Mouse (Mus musculus) heart, postnatal 0 days (tissue): ENCODE results near the gene Lonrf2. TPM values are rescaled to one million over a fixed set of nuclear protein-coding genes. Genes with fewer than 3 reads are reported as not detected.

Experiments
- ATAC-seq: fragments of 200-750 bp; cut with Nextera tagmentation; 2 replicates; pipeline ENCODE4 v1.8.0; 2017; ENCODE audit warnings: low read depth, moderate number of reproducible peaks, moderate library complexity; ENCODE audit not compliant: insufficient read depth
- DNase-seq: peaks from one replicate; pipeline ENCODE4 v3.0.0-alpha.2; 2016; ENCODE audit warnings: low spot score
- H3K27ac ChIP-seq: fragments of 300-500 bp; sonication (generic); 2 replicates; pipeline ENCODE4 v1.5.1; 2014; ENCODE audit warnings: low read depth, mild to moderate bottlenecking
- H3K27me3 ChIP-seq: fragments of 300-500 bp; sonication (generic); 2 replicates; pipeline ENCODE4 v1.6.1; 2014; ENCODE audit warnings: low read length, mixed read lengths; ENCODE audit not compliant: control insufficient read depth, insufficient read depth
- H3K36me3 ChIP-seq: fragments of 300-500 bp; sonication (generic); replicated peaks from 2 replicates; pipeline ENCODE4 v1.6.1; 2014; ENCODE audit warnings: low read length, mixed read lengths; ENCODE audit not compliant: control insufficient read depth, insufficient read depth
- H3K4me1 ChIP-seq: fragments of 300-500 bp; sonication (generic); 2 replicates; pipeline ENCODE4 v1.6.1; 2014; ENCODE audit warnings: antibody characterized with exemption; ENCODE audit not compliant: control insufficient read depth, insufficient read depth
- H3K4me2 ChIP-seq: fragments of 300-500 bp; sonication (generic); 2 replicates; pipeline ENCODE4 v1.6.1; 2014; ENCODE audit warnings: low read depth, mild to moderate bottlenecking, low read length, moderate library complexity
- H3K4me3 ChIP-seq: fragments of 300-500 bp; sonication (generic); 2 replicates; pipeline ENCODE4 v1.5.1; 2014; ENCODE audit warnings: low read depth, low read length
- H3K9ac ChIP-seq: fragments of 300-500 bp; sonication (generic); replicated peaks from 2 replicates; pipeline ENCODE4 v1.6.1; 2014; ENCODE audit warnings: low read depth, low read length, mixed read lengths
- H3K9me3 ChIP-seq: fragments of 300-500 bp; sonication (generic); replicated peaks from 2 replicates; pipeline ENCODE4 v1.6.1; 2016; ENCODE audit warnings: low read length; ENCODE audit not compliant: control insufficient read depth
- CTCF ChIP-seq: IDR thresholded peaks from 2 replicates; pipeline ENCODE4 v1.5.1; 2016; ENCODE audit warnings: antibody characterized with exemption, control low read depth, low read depth
- EP300 ChIP-seq: IDR thresholded peaks from 2 replicates; pipeline ENCODE4 v1.6.1; 2016; ENCODE audit warnings: antibody characterized with exemption, low read depth
- WGBS: fragments of 180-500 bp; shearing (Covaris S2); extraction: QIAGEN DNeasy Blood & Tissue Kit; methylation state at CpG from one replicate; pipeline ENCODE4 v1.1.7; 2014; 5-methylcytosine and 5-hydroxymethylcytosine counted together
- polyA plus RNA-seq: library from polyadenylated mRNA; unstranded; fragments of >200 nt; fragmentation: Nextera tagmentation; extraction: Ambion mirVana; gene quantifications from 2 replicates; pipeline ENCODE4 v1.2.1, GENCODE M21; 2015
- total RNA-seq: library from RNA; depleted of rRNA; stranded (reverse); fragments of >200 nt; gene quantifications from 2 replicates; pipeline ENCODE4 v1.2.3, GENCODE M21; 2014; ENCODE audit warnings: low replicate concordance; rRNA removed

Gene Lonrf2
- total RNA-seq (0.42 and 1.7 TPM in 2 replicates), polyA plus RNA-seq (0.33 and 0.41 TPM in 2 replicates)

DNA sequence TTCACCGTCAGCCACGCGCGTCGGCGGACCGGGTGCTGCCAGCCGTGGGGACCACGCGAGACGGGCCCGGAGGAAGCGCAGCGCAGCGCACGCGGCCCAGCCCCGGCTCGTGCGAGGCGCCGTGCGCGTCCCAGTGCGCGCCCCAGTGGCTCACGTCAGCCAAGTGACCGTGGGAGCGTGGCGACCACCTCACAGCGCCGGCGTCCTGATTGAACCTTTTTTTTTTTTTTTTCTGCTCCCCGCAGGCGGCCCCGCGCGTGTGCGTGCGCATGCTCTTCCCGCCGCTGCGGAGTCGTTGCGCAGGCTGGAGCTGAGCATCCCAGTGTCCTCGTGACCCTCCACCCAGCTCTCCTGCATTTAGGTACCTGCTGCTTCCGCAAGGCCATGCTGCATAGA lies at the start of gene Lonrf2:
TSS of gene Lonrf2 (minus strand) at position 235 of the 396 bp plus-strand sequence.
- no peaks in the 10 kb centered on the region for H3K4me1 ChIP-seq
- no peak for DNase-seq
- WGBS = 2% methylated on average over 34 of the region's 47 CpGs
- peak within 1 kb of the TSS; percentile 95 for H3K4me2 ChIP-seq
- no peak within 1 kb of the TSS for H3K27ac ChIP-seq
- no peaks in the 10 kb centered on the region for H3K9me3 ChIP-seq
- ATAC-seq = peak; percentile 24; the same call in 1 of the 2 replicates
- no peak for TF ChIP-seq CTCF
- no peak for TF ChIP-seq EP300
- H3K4me3 ChIP-seq = peak within 1 kb of the TSS; percentile 57
- H3K27me3 ChIP-seq = peaks cover 26% of the 10 kb centered on the region
- H3K9ac ChIP-seq = peak within 1 kb of the TSS; percentile 46
- no peaks in the 10 kb centered on the region for H3K36me3 ChIP-seq

DNA sequence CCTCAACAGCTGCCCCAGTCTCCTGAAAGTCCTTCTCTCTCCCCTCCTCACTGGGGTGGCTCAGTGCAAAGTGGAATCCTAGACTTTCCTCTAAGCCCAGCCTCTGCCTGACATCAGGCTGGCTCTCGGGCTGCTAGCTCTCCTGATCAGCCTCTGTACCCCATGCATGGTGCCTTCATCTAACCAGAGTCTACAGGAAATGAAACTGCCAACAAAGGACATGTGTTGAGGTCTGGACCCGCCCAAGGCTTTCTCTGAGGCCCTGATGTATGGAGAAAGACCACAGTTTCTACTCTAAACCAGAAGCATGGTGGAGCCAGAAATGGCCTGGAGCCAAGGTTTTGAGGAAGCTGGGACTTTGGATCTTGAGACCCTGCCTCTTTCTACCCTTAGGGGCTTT lies 49.4 kb upstream of the Lonrf2 start:
- H3K9ac ChIP-seq = no peak overlapping the region
- H3K4me1 ChIP-seq = 0 out of 2 replicates have a peak, but pooled peaks cover 4% of the 10 kb centered on the region
- H3K9me3 ChIP-seq = no peaks in the 10 kb centered on the region
- DNase-seq = no peak
- 65% methylated on average over 2 of the region's 2 CpGs for WGBS
- H3K27ac ChIP-seq = no peak overlapping the region; the same call in 1 of the 2 replicates
- H3K4me2 ChIP-seq = no peak overlapping the region
- H3K36me3 ChIP-seq = no peaks in the 10 kb centered on the region
- no peak for ATAC-seq
- TF ChIP-seq CTCF (no peak), EP300 (no peak)
- H3K4me3 ChIP-seq = no peak overlapping the region
- H3K27me3 ChIP-seq = no peaks in the 10 kb centered on the region

DNA sequence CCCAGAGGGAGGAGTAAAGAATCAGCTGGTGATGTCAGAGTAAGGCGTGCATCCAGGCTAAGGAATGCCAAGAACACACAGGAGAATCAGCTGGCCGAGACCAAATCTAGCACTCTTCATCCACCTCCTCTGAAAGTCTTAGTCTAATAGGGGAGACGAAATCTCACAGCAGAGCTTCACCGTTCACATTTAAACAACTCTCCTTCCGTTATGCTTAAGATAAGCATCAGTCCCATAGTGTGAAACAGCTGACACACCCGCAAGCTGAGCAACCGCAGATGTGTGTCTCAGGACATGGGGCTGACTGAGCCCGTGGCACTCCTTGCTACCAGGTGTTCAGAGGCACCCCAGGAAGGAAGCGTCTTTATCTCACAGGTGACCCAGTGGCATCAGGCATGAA lies 47.3 kb upstream of the Lonrf2 start:
- peak overlapping the region; percentile 11; the same call in 1 of the 2 replicates for H3K27ac ChIP-seq
- H3K9me3 ChIP-seq = no peaks in the 10 kb centered on the region
- no peaks in the 10 kb centered on the region for H3K27me3 ChIP-seq
- H3K9ac ChIP-seq = no peak overlapping the region
- no peak for TF ChIP-seq CTCF
- TF ChIP-seq EP300 = no peak
- H3K36me3 ChIP-seq = no peaks in the 10 kb centered on the region
- no peak overlapping the region for H3K4me3 ChIP-seq
- 66% methylated on average over 9 of the region's 9 CpGs for WGBS
- H3K4me2 ChIP-seq = no peak overlapping the region
- DNase-seq (no peak), ATAC-seq (no peak)
- H3K4me1 ChIP-seq = 0 out of 2 replicates have a peak, but pooled peaks cover 4% of the 10 kb centered on the region

DNA sequence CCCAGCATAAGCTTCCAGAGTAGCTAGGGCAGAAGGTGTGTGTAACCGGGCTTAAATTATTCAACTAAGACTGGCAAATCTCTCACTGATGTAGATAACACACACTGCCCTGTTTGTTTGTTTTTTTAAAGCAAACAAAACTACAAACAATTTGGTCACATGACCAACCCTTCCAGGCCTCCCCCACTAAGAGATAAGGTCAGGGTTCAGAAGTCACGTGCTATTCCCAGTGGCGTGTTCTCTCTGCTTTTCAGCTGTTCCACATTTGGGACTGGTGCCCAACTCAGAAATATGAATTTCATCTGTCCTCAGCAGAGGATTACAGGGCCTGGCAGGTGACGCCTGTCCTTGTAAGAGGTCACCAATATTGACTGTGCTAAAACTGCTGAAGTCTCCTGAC lies 46.2 kb upstream of the Lonrf2 start:
- Histone ChIP-seq H3K9me3 (no peaks in the 10 kb centered on the region), H3K4me3 (no peak overlapping the region), H3K4me1 (0 out of 2 replicates have a peak, but pooled peaks cover 4% of the 10 kb centered on the region), H3K9ac (no peak overlapping the region), H3K27ac (no peak overlapping the region), H3K27me3 (no peaks in the 10 kb centered on the region), H3K36me3 (no peaks in the 10 kb centered on the region), H3K4me2 (no peak overlapping the region)
- 59% methylated on average over 4 of the region's 4 CpGs for WGBS
- TF ChIP-seq EP300 (no peak), CTCF (no peak)
- no peak for DNase-seq
- no peak for ATAC-seq

DNA sequence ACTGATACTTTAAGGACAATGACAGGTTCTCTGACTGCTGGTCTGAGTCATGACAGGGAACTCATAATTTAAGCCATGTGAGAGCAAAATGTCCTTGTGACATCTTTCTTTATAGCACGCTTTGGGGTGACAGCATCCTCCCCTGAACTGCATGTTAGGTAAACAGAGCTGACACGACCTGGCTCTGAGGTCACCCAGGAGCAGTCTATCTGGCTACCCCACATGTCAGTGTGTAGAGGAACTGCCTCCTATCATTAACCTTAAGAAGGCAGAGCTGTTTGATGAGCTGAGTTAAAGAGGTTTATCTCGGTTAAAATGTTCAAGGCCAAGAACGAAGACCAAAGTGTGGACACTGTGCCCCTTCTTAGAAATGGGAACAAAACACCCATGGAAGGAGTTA lies 44.9 kb upstream of the Lonrf2 start:
- no peak for ATAC-seq
- 66% methylated on average over 4 of the region's 4 CpGs for WGBS
- Histone ChIP-seq H3K4me3 (no peak overlapping the region), H3K27me3 (no peaks in the 10 kb centered on the region), H3K27ac (no peak overlapping the region), H3K36me3 (no peaks in the 10 kb centered on the region), H3K4me2 (no peak overlapping the region), H3K9me3 (no peaks in the 10 kb centered on the region), H3K4me1 (no peaks in the 10 kb centered on the region), H3K9ac (no peak overlapping the region)
- TF ChIP-seq CTCF (no peak), EP300 (no peak)
- DNase-seq = no peak
